Mouse (Mus musculus): Measurements from ENCODE around the gene Dnajc4.

Dnajc4 gene

GRCm38 (mm10) chr19:6992011-6992858, at the start of gene Dnajc4:
Gene Dnajc4 (minus strand): TSS chr19:6992572.
- WGBS = 1% methylated on average over 37 of the region's 37 CpGs

GRCm38 (mm10) chr19:7041171-7041570, 48.8 kb upstream of the Dnajc4 start:
- WGBS = 76% methylated on average over 2 of the region's 2 CpGs

GRCm38 (mm10) chr19:7040637-7041130, 48.3 kb upstream of the Dnajc4 start:
- 18% methylated on average over 13 of the region's 13 CpGs for WGBS

- under 1% methylated on average over 48 of the region's 49 CpGs for WGBS
Observed at GRCm38 (mm10) chr19:7039841-7040636, 47.7 kb upstream of the Dnajc4 start, which contains the start of gene Stip1. Gene Stip1 (minus strand): TSS chr19:7039967.

- 1% methylated on average over 35 of the region's 35 CpGs for WGBS
Observed at GRCm38 (mm10) chr19:7039088-7039720, 46.8 kb upstream of the Dnajc4 start.

- 94% methylated on average over 5 of the region's 5 CpGs for WGBS
Observed at GRCm38 (mm10) chr19:7034006-7034405, 41.6 kb upstream of the Dnajc4 start.

- 47% methylated on average over 5 of the region's 5 CpGs for WGBS
Observed at GRCm38 (mm10) chr19:7029531-7029930, 37.2 kb upstream of the Dnajc4 start.

GRCm38 (mm10) chr19:7020224-7020641, 27.9 kb upstream of the Dnajc4 start:
- WGBS = 45% methylated on average over 3 of the region's 3 CpGs

- 75% methylated on average over 5 of the region's 5 CpGs for WGBS
Observed at GRCm38 (mm10) chr19:7019191-7019590, 26.8 kb upstream of the Dnajc4 start, which contains the start of gene Fermt3. Gene Fermt3 (minus strand): TSS chr19:7019469.

GRCm38 (mm10) chr19:7018546-7018945, 26.2 kb upstream of the Dnajc4 start:
- WGBS = 88% methylated on average over 11 of the region's 11 CpGs

GRCm38 (mm10) chr19:7017541-7018457, 25.4 kb upstream of the Dnajc4 start:
- WGBS = 81% methylated on average over 12 of the region's 12 CpGs

- WGBS = 95% methylated on average over 20 of the region's 20 CpGs
Observed at GRCm38 (mm10) chr19:7014481-7015135, 22.2 kb upstream of the Dnajc4 start.

GRCm38 (mm10) chr19:7013984-7014383, 21.6 kb upstream of the Dnajc4 start:
- WGBS = 95% methylated on average over 9 of the region's 9 CpGs

- 88% methylated on average over 4 of the region's 4 CpGs for WGBS
Observed at GRCm38 (mm10) chr19:7012426-7012825, 20.1 kb upstream of the Dnajc4 start.

GRCm38 (mm10) chr19:7006892-7007593, 14.7 kb upstream of the Dnajc4 start:
- WGBS = 78% methylated on average over 9 of the region's 9 CpGs

- 95% methylated on average over 19 of the region's 19 CpGs for WGBS
Observed at GRCm38 (mm10) chr19:6999360-7000063, 7.1 kb upstream of the Dnajc4 start.

- WGBS = 88% methylated on average over 9 of the region's 9 CpGs
Observed at GRCm38 (mm10) chr19:6997721-6998290, 5.4 kb upstream of the Dnajc4 start.

GRCm38 (mm10) chr19:6996006-6996405, 3.6 kb upstream of the Dnajc4 start, which contains the start of the genes Nudt22 and Trpt1:
Gene Nudt22 (minus strand): TSS chr19:6996117.
Gene Trpt1 (plus strand): TSS chr19:6996131.
- WGBS = 0% methylated on average over 24 of the region's 24 CpGs

Measured in cerebral cortex, adult 2 months (tissue).